Mouse (Mus musculus): Measurements from ENCODE around the gene Adh6a. TPM values are rescaled to one million over a fixed set of nuclear protein-coding genes. Genes with fewer than 3 reads are reported as not detected.

The Adh6a gene
- polyA plus RNA-seq, 1 experiment: not detected

GRCm38 (mm10) chr3:138347041-138347440 is 34.0 kb downstream of the Adh6a start:
- no peak overlapping the region for H3K4me2 ChIP-seq (ENCODE audit: low read depth)
- no peak overlapping the region for H3K4me3 ChIP-seq
- TF ChIP-seq MAX (IDR thresholded peaks at IDR 0.05; ENCODE audit: low read depth) (no peak), POLR2AphosphoS2 (IDR thresholded peaks at IDR 0.05; ENCODE audit: insufficient read length, low read depth) (no peak), MYOG (IDR thresholded peaks at IDR 0.05; ENCODE audit: control insufficient read depth in 1 of 3, insufficient read depth in 1 of 3, insufficient read length in 2 of 3, low read depth in 2 of 3) (no peak), USF1 (IDR thresholded peaks at IDR 0.05; ENCODE audit: low read depth) (no peak), REST (IDR thresholded peaks at IDR 0.05; ENCODE audit: insufficient read depth, insufficient read length) (no peak), MYOD1 (IDR thresholded peaks at IDR 0.05; ENCODE audit: control insufficient read depth in 1 of 3, insufficient read length in 2 of 3, low read depth in 2 of 3) (no peak), TCF12 (IDR thresholded peaks at IDR 0.05; ENCODE audit: insufficient read depth, poor library complexity, severe bottlenecking) (no peak), SRF (IDR thresholded peaks at IDR 0.05; ENCODE audit: control insufficient read depth, insufficient read length, low read depth) (no peak), TCF3 (IDR thresholded peaks at IDR 0.05; ENCODE audit: insufficient read length, low read depth) (no peak), CEBPB (IDR thresholded peaks at IDR 0.05; ENCODE audit: insufficient read depth, poor library complexity, severe bottlenecking) (no peak), E2F4 (IDR thresholded peaks at IDR 0.05; ENCODE audit: insufficient read depth) (no peak), POLR2A (IDR thresholded peaks at IDR 0.05; ENCODE audit: insufficient read length, low read depth) (no peak)
- H3K36me3 ChIP-seq (ENCODE audit: control insufficient read depth, insufficient read depth): no peaks in the 10 kb centered on the region
- H3K79me2 ChIP-seq (ENCODE audit: control insufficient read depth, insufficient read depth): no peaks in the 10 kb centered on the region
- no peaks in the 10 kb centered on the region for H3K27me3 ChIP-seq (ENCODE audit: control insufficient read depth, insufficient read depth, insufficient read length)
- H3ac ChIP-seq (ENCODE audit: control insufficient read depth, insufficient read length): no peak overlapping the region

DNA sequence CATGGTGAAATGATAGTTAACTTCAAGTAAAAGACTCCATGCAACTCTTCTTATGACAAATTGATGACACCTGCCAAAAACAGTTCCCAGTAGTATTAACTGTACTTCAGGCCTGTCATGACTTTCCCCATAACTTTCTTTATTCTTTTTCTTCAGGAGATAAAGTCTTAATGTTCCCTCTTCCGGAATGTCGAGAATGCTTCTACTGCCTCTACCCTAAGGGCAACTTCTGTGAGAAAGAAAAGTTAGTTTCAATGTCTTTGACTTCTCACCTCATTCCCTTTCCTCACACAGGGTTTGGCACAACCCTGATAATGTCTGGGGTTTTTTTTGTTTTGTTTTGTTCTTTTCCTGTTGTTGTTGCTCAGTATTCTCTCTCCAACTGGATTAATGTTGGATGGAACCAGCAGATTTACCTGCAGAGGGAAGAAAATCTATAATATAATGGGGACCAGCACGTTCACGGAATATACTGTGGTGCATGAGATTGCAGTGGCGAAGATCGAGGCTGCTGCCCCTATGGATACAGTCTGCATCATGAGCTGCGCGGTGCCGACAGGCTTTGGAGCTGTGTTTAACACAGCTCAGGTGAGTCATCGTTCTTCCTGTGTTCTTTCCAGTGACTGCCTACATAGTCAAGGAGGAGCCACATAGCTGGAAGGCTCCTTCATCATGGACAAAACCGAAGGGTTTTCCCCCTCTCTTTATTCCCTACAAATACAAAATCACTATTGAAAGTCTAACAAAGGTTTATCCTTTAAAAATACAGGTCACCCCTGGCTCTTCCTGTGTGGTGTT is 39.1 kb downstream of the Adh6a start:
- H3K4me3 ChIP-seq: no peak overlapping the region
- TF ChIP-seq MYOG (IDR thresholded peaks at IDR 0.05; ENCODE audit: control insufficient read depth in 1 of 3, insufficient read depth in 1 of 3, insufficient read length in 2 of 3, low read depth in 2 of 3) (no peak), USF1 (IDR thresholded peaks at IDR 0.05; ENCODE audit: low read depth) (no peak), MYOD1 (IDR thresholded peaks at IDR 0.05; ENCODE audit: control insufficient read depth in 1 of 3, insufficient read length in 2 of 3, low read depth in 2 of 3) (no peak), SRF (IDR thresholded peaks at IDR 0.05; ENCODE audit: control insufficient read depth, insufficient read length, low read depth) (no peak), POLR2A (IDR thresholded peaks at IDR 0.05; ENCODE audit: insufficient read length, low read depth) (no peak), E2F4 (IDR thresholded peaks at IDR 0.05; ENCODE audit: insufficient read depth) (no peak), MAX (IDR thresholded peaks at IDR 0.05; ENCODE audit: low read depth) (no peak), TCF12 (IDR thresholded peaks at IDR 0.05; ENCODE audit: insufficient read depth, poor library complexity, severe bottlenecking) (no peak), TCF3 (IDR thresholded peaks at IDR 0.05; ENCODE audit: insufficient read length, low read depth) (no peak), POLR2AphosphoS2 (IDR thresholded peaks at IDR 0.05; ENCODE audit: insufficient read length, low read depth) (no peak), CEBPB (IDR thresholded peaks at IDR 0.05; ENCODE audit: insufficient read depth, poor library complexity, severe bottlenecking) (no peak), REST (IDR thresholded peaks at IDR 0.05; ENCODE audit: insufficient read depth, insufficient read length) (no peak)
- H3ac ChIP-seq (ENCODE audit: control insufficient read depth, insufficient read length): no peak overlapping the region
- no peaks in the 10 kb centered on the region for H3K27me3 ChIP-seq (ENCODE audit: control insufficient read depth, insufficient read depth, insufficient read length)
- no peak overlapping the region for H3K4me2 ChIP-seq (ENCODE audit: low read depth)
- H3K79me2 ChIP-seq (ENCODE audit: control insufficient read depth, insufficient read depth): no peaks in the 10 kb centered on the region
- H3K36me3 ChIP-seq (ENCODE audit: control insufficient read depth, insufficient read depth): no peaks in the 10 kb centered on the region

GRCm38 (mm10) chr3:138358856-138359255 is 45.8 kb downstream of the Adh6a start:
- H3K4me2 ChIP-seq (ENCODE audit: low read depth): no peak overlapping the region
- no peak overlapping the region for H3K4me3 ChIP-seq
- no peak for TF ChIP-seq POLR2AphosphoS2 (IDR thresholded peaks at IDR 0.05; ENCODE audit: insufficient read length, low read depth)
- no peak for TF ChIP-seq POLR2A (IDR thresholded peaks at IDR 0.05; ENCODE audit: insufficient read length, low read depth)
- TF ChIP-seq REST (IDR thresholded peaks at IDR 0.05; ENCODE audit: insufficient read depth, insufficient read length): no peak
- no peak for TF ChIP-seq SRF (IDR thresholded peaks at IDR 0.05; ENCODE audit: control insufficient read depth, insufficient read length, low read depth)
- TF ChIP-seq CEBPB (IDR thresholded peaks at IDR 0.05; ENCODE audit: insufficient read depth, poor library complexity, severe bottlenecking): no peak
- TF ChIP-seq USF1 (IDR thresholded peaks at IDR 0.05; ENCODE audit: low read depth): no peak
- no peak for TF ChIP-seq E2F4 (IDR thresholded peaks at IDR 0.05; ENCODE audit: insufficient read depth)
- TF ChIP-seq TCF12 (IDR thresholded peaks at IDR 0.05; ENCODE audit: insufficient read depth, poor library complexity, severe bottlenecking): no peak
- no peak for TF ChIP-seq MAX (IDR thresholded peaks at IDR 0.05; ENCODE audit: low read depth)
- TF ChIP-seq MYOD1 (IDR thresholded peaks at IDR 0.05; ENCODE audit: control insufficient read depth in 1 of 3, insufficient read length in 2 of 3, low read depth in 2 of 3): no peak
- no peak for TF ChIP-seq MYOG (IDR thresholded peaks at IDR 0.05; ENCODE audit: control insufficient read depth in 1 of 3, insufficient read depth in 1 of 3, insufficient read length in 2 of 3, low read depth in 2 of 3)
- no peak for TF ChIP-seq TCF3 (IDR thresholded peaks at IDR 0.05; ENCODE audit: insufficient read length, low read depth)
- H3ac ChIP-seq (ENCODE audit: control insufficient read depth, insufficient read length): no peak overlapping the region
- H3K79me2 ChIP-seq (ENCODE audit: control insufficient read depth, insufficient read depth): no peaks in the 10 kb centered on the region
- H3K36me3 ChIP-seq (ENCODE audit: control insufficient read depth, insufficient read depth): no peaks in the 10 kb centered on the region
- H3K27me3 ChIP-seq (ENCODE audit: control insufficient read depth, insufficient read depth, insufficient read length): no peaks in the 10 kb centered on the region

- no peaks in the 10 kb centered on the region for H3K36me3 ChIP-seq (ENCODE audit: control insufficient read depth, insufficient read depth)
- no peak overlapping the region for H3K4me3 ChIP-seq
- no peak overlapping the region for H3ac ChIP-seq (ENCODE audit: control insufficient read depth, insufficient read length)
- no peak overlapping the region for H3K4me2 ChIP-seq (ENCODE audit: low read depth)
- no peaks in the 10 kb centered on the region for H3K27me3 ChIP-seq (ENCODE audit: control insufficient read depth, insufficient read depth, insufficient read length)
- H3K79me2 ChIP-seq (ENCODE audit: control insufficient read depth, insufficient read depth): no peaks in the 10 kb centered on the region
- TF ChIP-seq CEBPB (IDR thresholded peaks at IDR 0.05; ENCODE audit: insufficient read depth, poor library complexity, severe bottlenecking) (no peak), MYOG (IDR thresholded peaks at IDR 0.05; ENCODE audit: control insufficient read depth in 1 of 3, insufficient read depth in 1 of 3, insufficient read length in 2 of 3, low read depth in 2 of 3) (no peak), MAX (IDR thresholded peaks at IDR 0.05; ENCODE audit: low read depth) (no peak), USF1 (IDR thresholded peaks at IDR 0.05; ENCODE audit: low read depth) (no peak), POLR2AphosphoS2 (IDR thresholded peaks at IDR 0.05; ENCODE audit: insufficient read length, low read depth) (no peak), MYOD1 (IDR thresholded peaks at IDR 0.05; ENCODE audit: control insufficient read depth in 1 of 3, insufficient read length in 2 of 3, low read depth in 2 of 3) (no peak), TCF3 (IDR thresholded peaks at IDR 0.05; ENCODE audit: insufficient read length, low read depth) (no peak), POLR2A (IDR thresholded peaks at IDR 0.05; ENCODE audit: insufficient read length, low read depth) (no peak), TCF12 (IDR thresholded peaks at IDR 0.05; ENCODE audit: insufficient read depth, poor library complexity, severe bottlenecking) (no peak), SRF (IDR thresholded peaks at IDR 0.05; ENCODE audit: control insufficient read depth, insufficient read length, low read depth) (no peak), REST (IDR thresholded peaks at IDR 0.05; ENCODE audit: insufficient read depth, insufficient read length) (no peak), E2F4 (IDR thresholded peaks at IDR 0.05; ENCODE audit: insufficient read depth) (no peak)
Measured at GRCm38 (mm10) chr3:138360721-138361120, 47.6 kb downstream of the Adh6a start.
